Mouse (Mus musculus) heart, adult 2 months (tissue): ENCODE results near the gene Gnpat.

ENCODE experiments used
- CTCF ChIP-seq: fragments of 200-600 bp; IDR thresholded peaks from 2 replicates; pipeline ENCODE4 v1.8.1; 2022; ENCODE audit warnings: antibody characterized with exemption, mild to moderate bottlenecking, moderate library complexity
- EP300 ChIP-seq: fragments of 200-500 bp; IDR thresholded peaks from 2 replicates; pipeline ENCODE4 v1.6.1; 2011; ENCODE audit warnings: low read depth, low read length, control low read depth; ENCODE audit not compliant: insufficient read depth
- POLR2A ChIP-seq: fragments of 200-500 bp; IDR thresholded peaks from 2 replicates; pipeline ENCODE4 v1.6.1; 2011; ENCODE audit warnings: mild to moderate bottlenecking, low read depth, low read length, control low read depth; ENCODE audit not compliant: insufficient read depth

DNA sequence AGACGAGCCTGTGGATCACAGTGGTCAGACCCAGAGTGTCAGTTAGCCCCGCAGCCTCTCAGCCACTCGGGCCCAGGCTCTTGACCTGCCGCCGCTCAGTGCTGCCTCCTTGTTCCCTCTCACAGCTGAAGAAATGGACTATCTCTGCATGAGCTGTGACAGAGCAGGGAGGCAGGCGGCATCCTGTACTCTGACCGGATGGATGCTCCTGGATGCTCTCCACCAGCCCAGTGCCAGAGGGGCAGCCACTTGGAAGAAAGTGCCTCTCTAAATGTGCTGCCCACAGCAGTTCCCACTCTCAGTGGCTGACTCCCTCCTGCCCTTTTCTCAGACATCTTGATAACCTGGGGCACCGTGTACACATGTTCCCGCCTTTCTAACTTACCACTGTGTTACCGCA lies 21.1 kb upstream of the Gnpat start:
- TF ChIP-seq POLR2A (no peak), EP300 (no peak), CTCF (no peak)
